Mouse (Mus musculus) macrophage (primary cell): Measurements from ENCODE around the gene Dnajb5. TPM values are rescaled to one million over a fixed set of nuclear protein-coding genes. Genes with fewer than 3 reads are reported as not detected.
A peak's percentile ranks its signal among the peaks of the same experiment; 100 is the strongest.
"Not testable (repeated sequence)": the region's sequence is repeated elsewhere in the genome, so short reads cannot be mapped to it uniquely, and the experiment has no call there.

ENCODE experiments used
- H3K27ac ChIP-seq: fragments of 350-480 bp; formaldehyde crosslinking; 2 replicates; pipeline ENCODE4 v1.9.0; 2021
- H3K36me3 ChIP-seq: fragments of 350-480 bp; formaldehyde crosslinking; 2 replicates; pipeline ENCODE4 v1.9.0; 2021; ENCODE audit errors: inconsistent target
- H3K4me3 ChIP-seq: fragments of 350-480 bp; formaldehyde crosslinking; 2 replicates; pipeline ENCODE4 v1.9.0; 2021; ENCODE audit errors: inconsistent target
- H3K79me2 ChIP-seq: fragments of 350-480 bp; formaldehyde crosslinking; 2 replicates; pipeline ENCODE4 v1.9.0; 2021; ENCODE audit errors: inconsistent target
- WGBS: methylation state at CpG from one replicate; pipeline ENCODE4 v1.1.7; 2026; ENCODE audit warnings: inconsistent platforms; ENCODE audit not compliant: missing documents; 5-methylcytosine and 5-hydroxymethylcytosine counted together
- polyA plus RNA-seq: library from polyadenylated mRNA; stranded (reverse); fragments of 250-400 nt; gene quantifications from 3 replicates; pipeline ENCODE4 v1.2.4, GENCODE M21; 2018; ENCODE audit warnings: inconsistent platforms

Gene Dnajb5
- polyA plus RNA-seq, 1 experiment from 2014 or later: 8.8 TPM

- no peaks in the 10 kb centered on the region for H3K79me2 ChIP-seq
- no peaks in the 10 kb centered on the region for H3K36me3 ChIP-seq
- H3K27ac ChIP-seq: no peak within 1 kb of the TSS
- 91% methylated on average over 4 of the region's 4 CpGs for WGBS
- no peak within 1 kb of the TSS for H3K4me3 ChIP-seq
Observed at GRCm38 (mm10) chr4:42969304-42969703, 19.7 kb downstream of the Dnajb5 start, which contains the start of gene 1700022I11Rik. Gene 1700022I11Rik, plus strand, starts transcription at chr4:42969604.

GRCm38 (mm10) chr4:42972952-42973351 is 23.3 kb downstream of the Dnajb5 start:
- no peaks in the 10 kb centered on the region for H3K79me2 ChIP-seq
- no peak overlapping the region for H3K4me3 ChIP-seq
- 90% methylated on average over 4 of the region's 4 CpGs for WGBS
- no peak overlapping the region for H3K27ac ChIP-seq
- no peaks in the 10 kb centered on the region for H3K36me3 ChIP-seq

- 95% methylated on average over 5 of the region's 5 CpGs for WGBS
- Histone ChIP-seq H3K36me3 (peaks cover 6% of the 10 kb centered on the region; the same call in 1 of the 2 replicates), H3K4me3 (no peak overlapping the region), H3K27ac (no peak overlapping the region), H3K79me2 (no peaks in the 10 kb centered on the region)
Observed at GRCm38 (mm10) chr4:42973868-42974267, 24.3 kb downstream of the Dnajb5 start.

GRCm38 (mm10) chr4:42978062-42978461 is 28.4 kb downstream of the Dnajb5 start:
- no peaks in the 10 kb centered on the region for H3K79me2 ChIP-seq
- H3K27ac ChIP-seq: no peak overlapping the region
- peaks cover 21% of the 10 kb centered on the region for H3K36me3 ChIP-seq
- no peak overlapping the region for H3K4me3 ChIP-seq
- 84% methylated on average over 4 of the region's 4 CpGs for WGBS

- H3K4me3 ChIP-seq, H3K79me2 ChIP-seq, H3K27ac ChIP-seq: not testable (repeated sequence)
- H3K36me3 ChIP-seq: peaks cover 44% of the 10 kb centered on the region
- WGBS: 70% methylated on average over 2 of the region's 8 CpGs
Observed at GRCm38 (mm10) chr4:42980467-42980866, 30.9 kb downstream of the Dnajb5 start.

- no peak overlapping the region for H3K27ac ChIP-seq
- H3K4me3 ChIP-seq: no peak overlapping the region
- H3K79me2 ChIP-seq: peaks cover 50% of the 10 kb centered on the region; the same call in 1 of the 2 replicates
- H3K36me3 ChIP-seq: peaks cover 94% of the 10 kb centered on the region
- WGBS: 92% methylated on average over 1 of the region's 1 CpGs
Observed at GRCm38 (mm10) chr4:42988296-42988695, 38.7 kb downstream of the Dnajb5 start.

- Histone ChIP-seq H3K79me2 (peaks cover 66% of the 10 kb centered on the region), H3K27ac (no peak overlapping the region), H3K4me3 (no peak overlapping the region; the same call in 1 of the 2 replicates), H3K36me3 (peaks cover 26% of the 10 kb centered on the region)
- 39% methylated on average over 2 of the region's 2 CpGs for WGBS
Observed at GRCm38 (mm10) chr4:42998022-42998421, 48.4 kb downstream of the Dnajb5 start.

GRCm38 (mm10) chr4:42999451-43000140 is 50.0 kb downstream of the Dnajb5 start:
- H3K27ac ChIP-seq: peak overlapping the region; percentile 51
- peak overlapping the region; percentile 87 for H3K4me3 ChIP-seq
- peaks cover 10% of the 10 kb centered on the region for H3K36me3 ChIP-seq
- WGBS: under 1% methylated on average over 48 of the region's 51 CpGs
- peaks cover 50% of the 10 kb centered on the region for H3K79me2 ChIP-seq

GRCm38 (mm10) chr4:43000141-43000986 is 50.8 kb downstream of the Dnajb5 start, which contains the start of gene Vcp:
Gene Vcp, minus strand, starts transcription at chr4:43000507.
- Histone ChIP-seq H3K27ac (peak within 1 kb of the TSS; percentile 51), H3K79me2 (peaks cover 42% of the 10 kb centered on the region), H3K4me3 (peak within 1 kb of the TSS; percentile 87)
- WGBS: 1% methylated on average over 44 of the region's 56 CpGs
- H3K36me3 ChIP-seq: not testable (repeated sequence)

- Histone ChIP-seq H3K4me3 (no peak overlapping the region), H3K27ac (no peak overlapping the region), H3K36me3 (no peaks in the 10 kb centered on the region), H3K79me2 (peaks cover 33% of the 10 kb centered on the region)
- 98% methylated on average over 2 of the region's 2 CpGs for WGBS
Observed at GRCm38 (mm10) chr4:43001272-43001671, 51.7 kb downstream of the Dnajb5 start.

GRCm38 (mm10) chr4:43002756-43003439 is 53.3 kb downstream of the Dnajb5 start:
- H3K79me2 ChIP-seq: peaks cover 17% of the 10 kb centered on the region
- no peak overlapping the region for H3K4me3 ChIP-seq
- H3K36me3 ChIP-seq: peaks cover 9% of the 10 kb centered on the region; the same call in 1 of the 2 replicates
- WGBS: 89% methylated on average over 12 of the region's 12 CpGs
- H3K27ac ChIP-seq: no peak overlapping the region

- H3K36me3 ChIP-seq: peaks cover 9% of the 10 kb centered on the region; the same call in 1 of the 2 replicates
- H3K27ac ChIP-seq: no peak overlapping the region
- H3K79me2 ChIP-seq: no peaks in the 10 kb centered on the region
- H3K4me3 ChIP-seq: no peak overlapping the region
- WGBS: 97% methylated on average over 3 of the region's 3 CpGs
Observed at GRCm38 (mm10) chr4:43004951-43005350, 55.3 kb downstream of the Dnajb5 start.

GRCm38 (mm10) chr4:43005765-43006164 is 56.2 kb downstream of the Dnajb5 start:
- 51% methylated on average over 2 of the region's 2 CpGs for WGBS

More at GRCm38 (mm10) chr4:43005765-43006164, 56.2 kb downstream of the Dnajb5 start:
- no peak overlapping the region for H3K27ac ChIP-seq
- no peaks in the 10 kb centered on the region for H3K79me2 ChIP-seq
- no peak overlapping the region for H3K4me3 ChIP-seq
- peaks cover 9% of the 10 kb centered on the region; the same call in 1 of the 2 replicates for H3K36me3 ChIP-seq
